ENCODE assay signal across 25 mouse cellular contexts in the genomic region with DNA sequence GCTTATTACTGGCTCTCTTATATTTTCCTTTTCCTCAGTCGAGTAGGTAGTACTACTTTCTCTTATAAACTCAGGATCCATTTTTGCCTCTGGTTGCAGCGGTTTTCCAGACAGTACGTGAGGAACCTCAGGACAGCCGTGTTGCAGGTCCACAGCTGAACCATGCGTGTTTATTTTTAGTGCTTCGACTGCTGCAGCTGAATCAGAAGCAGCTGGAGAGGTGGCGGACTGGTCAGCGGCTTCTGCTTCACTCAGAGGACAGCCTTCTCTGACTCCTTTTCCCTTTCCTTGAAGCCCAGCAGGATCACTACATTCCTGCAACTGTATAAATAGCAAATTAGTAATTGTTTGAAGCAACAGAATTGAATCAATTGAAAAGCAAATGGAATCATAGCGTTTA. TPM values are rescaled to one million over a fixed set of nuclear protein-coding genes. Genes with fewer than 3 reads are reported as not detected.
DNase-seq lines count a peak whose midpoint lies in the region; ATAC-seq and TF ChIP-seq lines count a peak whose summit lies in the region.
"Had no signal": no experiment of that assay in that cellular context is flagged by ENCODE, and none has a peak within 500 bp of the region (broad histone marks: within the 10 kb centered on the region; RNA-seq: fewer than 3 reads in every experiment).

No protein-coding gene starts in this region.

- no peak for TF ChIP-seq RAD21 in MEL (IDR thresholded peaks at IDR 0.05; ENCODE audit: low read depth, low read length)

- no peak overlapping the region for H3K4me3 ChIP-seq in heart, embryonic 13.5 days
- no peak overlapping the region for H3K4me3 ChIP-seq in heart, adult 2 months
- H3K4me3 ChIP-seq in heart, embryonic 16.5 days (ENCODE audit: low read length): no peak overlapping the region
- no peak overlapping the region for H3K4me3 ChIP-seq in heart, embryonic 10.5 days
- H3K4me3 ChIP-seq in MEL (ENCODE audit: control insufficient read depth in 1 of 2, insufficient read depth in 1 of 2, low read depth in 2 of 2, low read length in 2 of 2): no peak overlapping the region
- H3K4me3 ChIP-seq: embryonic facial prominence, embryonic 10.5 days; embryonic facial prominence, embryonic 13.5 days; erythroblast, embryonic 14.5 days; forebrain, embryonic 12.5 days; forebrain, embryonic 15.5 days; heart, embryonic 12.5 days; hindbrain, embryonic 10.5 days; hindbrain, embryonic 13.5 days; intestine, embryonic 15.5 days had no signal

- TF ChIP-seq POLR2A in heart, adult 2 months (IDR thresholded peaks at IDR 0.05; ENCODE audit: insufficient read depth, low read depth, low read length): no peak
- TF ChIP-seq POLR2A in MEL (IDR thresholded peaks at IDR 0.05; ENCODE audit: control insufficient read depth in 1 of 2, insufficient read depth in 1 of 2, low read depth in 1 of 2, low read length in 2 of 2, poor library complexity in 1 of 2): no peak

- H3K9me3 ChIP-seq in heart, embryonic 13.5 days: no peaks in the 10 kb centered on the region
- H3K9me3 ChIP-seq in heart, embryonic 16.5 days (replicated peaks; ENCODE audit: control insufficient read depth, low read length): no peaks in the 10 kb centered on the region
- no peaks in the 10 kb centered on the region for H3K9me3 ChIP-seq in heart, embryonic 10.5 days
- H3K9me3 ChIP-seq in MEL (replicated peaks; ENCODE audit: insufficient read depth, low read length): no peaks in the 10 kb centered on the region
- H3K9me3 ChIP-seq: embryonic facial prominence, embryonic 13.5 days; forebrain, embryonic 12.5 days; forebrain, embryonic 15.5 days; G1E; heart, embryonic 12.5 days; hindbrain, embryonic 10.5 days; hindbrain, embryonic 13.5 days; intestine, embryonic 15.5 days had no signal

- no peak overlapping the region for H3K9ac ChIP-seq in heart, embryonic 13.5 days
- no peak overlapping the region for H3K9ac ChIP-seq in heart, adult 2 months (ENCODE audit: low read depth, low read length)
- no peak overlapping the region for H3K9ac ChIP-seq in heart, embryonic 16.5 days (ENCODE audit: low read length)
- no peak overlapping the region for H3K9ac ChIP-seq in MEL (ENCODE audit: control insufficient read depth, low read depth, low read length, poor library complexity, severe bottlenecking)
- H3K9ac ChIP-seq: embryonic facial prominence, embryonic 13.5 days; forebrain, embryonic 12.5 days; forebrain, embryonic 15.5 days; heart, embryonic 12.5 days; hindbrain, embryonic 13.5 days; intestine, embryonic 15.5 days had no signal

- no peak for TF ChIP-seq CTCF in heart, adult 2 months (IDR thresholded peaks at IDR 0.05)
- no peak for TF ChIP-seq CTCF in MEL (IDR thresholded peaks at IDR 0.05 in 2 of 3, conservative IDR thresholded peaks at IDR 0.05 in 1 of 3; ENCODE audit: control insufficient read depth in 1 of 3, insufficient read depth in 1 of 3, low read depth in 2 of 3, low read length in 3 of 3, poor library complexity in 1 of 3, severe bottlenecking in 1 of 3)

- no peak overlapping the region for H3K4me2 ChIP-seq in heart, embryonic 13.5 days
- no peak overlapping the region for H3K4me2 ChIP-seq in heart, embryonic 16.5 days (ENCODE audit: low read depth, low read length)
- H3K4me2 ChIP-seq: embryonic facial prominence, embryonic 13.5 days; forebrain, embryonic 12.5 days; forebrain, embryonic 15.5 days; heart, embryonic 12.5 days; hindbrain, embryonic 13.5 days; intestine, embryonic 15.5 days had no signal

- intact Hi-C loops in heart, adult 2 months (cut with DNase I): no loop called here

- no peak for TF ChIP-seq EP300 in heart, adult 2 months (IDR thresholded peaks at IDR 0.05; ENCODE audit: insufficient read depth, low read depth, low read length)
- no peak for TF ChIP-seq EP300 in MEL (IDR thresholded peaks at IDR 0.05; ENCODE audit: low read depth in 1 of 2, low read length in 2 of 2)

- 68% methylated on average over 9 of the region's 9 CpGs for WGBS in heart, embryonic 13.5 days
- 68% methylated on average over 9 of the region's 9 CpGs for WGBS in heart, adult 2 months
- WGBS in heart, embryonic 16.5 days: 61% methylated on average over 9 of the region's 9 CpGs
- 79% methylated on average over 9 of the region's 9 CpGs for WGBS in heart, embryonic 10.5 days

- DNase-seq in heart, adult 2 months: no peak
- DNase-seq in heart, embryonic 10.5 days (ENCODE audit: low spot score): no peak
- DNase-seq in MEL (ENCODE audit: low read depth, low spot score): no peak
- no peak for DNase-seq in embryo, embryonic 10 days (ENCODE audit: low spot score)
- DNase-seq: adrenal gland, adult 2 months; cerebellum, adult 11 months; embryo, embryonic 11 days; gastrocnemius, postnatal 25 days; heart, postnatal 36 days; kidney, adult 11 months; kidney, adult 8-10 months had no signal

- ATAC-seq in heart, embryonic 13.5 days (ENCODE audit: extremely low read depth, insufficient number of reproducible peaks, low FRiP score, low TSS enrichment): no peak
- peak; percentile 64; the same call in 1 of the 2 replicates for ATAC-seq in heart, embryonic 16.5 days (replicated peaks; ENCODE audit: extremely low read depth, insufficient read depth, low FRiP score)
- ATAC-seq: forebrain, embryonic 15.5 days; intestine, embryonic 15.5 days had no signal

- H3K27me3 ChIP-seq in heart, embryonic 13.5 days (replicated peaks): no peaks in the 10 kb centered on the region
- no peaks in the 10 kb centered on the region for H3K27me3 ChIP-seq in heart, adult 2 months (ENCODE audit: control insufficient read depth, insufficient read depth, low read length)
- no peaks in the 10 kb centered on the region for H3K27me3 ChIP-seq in heart, embryonic 16.5 days (ENCODE audit: control insufficient read depth, insufficient read depth, low read length)
- no peaks in the 10 kb centered on the region for H3K27me3 ChIP-seq in heart, embryonic 10.5 days (ENCODE audit: insufficient read depth, poor library complexity, severe bottlenecking)
- H3K27me3 ChIP-seq in MEL (ENCODE audit: control insufficient read depth in 1 of 2, insufficient read depth in 2 of 2, low read length in 2 of 2): no peaks in the 10 kb centered on the region
- H3K27me3 ChIP-seq: CH12.LX; embryonic facial prominence, embryonic 13.5 days; forebrain, embryonic 12.5 days; forebrain, embryonic 15.5 days; heart, embryonic 12.5 days; hindbrain, embryonic 13.5 days; intestine, embryonic 15.5 days had no signal

- H3K4me1 ChIP-seq in heart, embryonic 13.5 days: peaks cover 17% of the 10 kb centered on the region
- peaks cover 6% of the 10 kb centered on the region for H3K4me1 ChIP-seq in heart, adult 2 months (ENCODE audit: control insufficient read depth, insufficient read depth, low read length)
- H3K4me1 ChIP-seq in heart, embryonic 16.5 days (ENCODE audit: control insufficient read depth, insufficient read depth, low read length): peaks cover 14% of the 10 kb centered on the region
- peaks cover 7% of the 10 kb centered on the region; the same call in 1 of the 2 replicates for H3K4me1 ChIP-seq in heart, embryonic 10.5 days
- H3K4me1 ChIP-seq in MEL (ENCODE audit: control insufficient read depth in 1 of 2, insufficient read depth in 2 of 2, low read length in 2 of 2): peaks cover 8 to 15% of the 10 kb centered on the region in 2 experiments

- H3K79me2 ChIP-seq in heart, adult 2 months (replicated peaks; ENCODE audit: control insufficient read depth, insufficient read depth, low read length): no peaks in the 10 kb centered on the region
- H3K79me2 ChIP-seq in MEL (ENCODE audit: control insufficient read depth, insufficient read depth, low read length, poor library complexity): peaks cover 32% of the 10 kb centered on the region

- H3K27ac ChIP-seq in heart, embryonic 13.5 days (replicated peaks): peak overlapping the region; percentile 50
- no peak overlapping the region for H3K27ac ChIP-seq in heart, adult 2 months
- peak overlapping the region; percentile 54 for H3K27ac ChIP-seq in heart, embryonic 16.5 days (ENCODE audit: low read length)
- no peak overlapping the region for H3K27ac ChIP-seq in heart, embryonic 10.5 days
- no peak overlapping the region for H3K27ac ChIP-seq in MEL (ENCODE audit: control insufficient read depth, low read depth, low read length)
- H3K27ac ChIP-seq: embryonic facial prominence, embryonic 10.5 days; embryonic facial prominence, embryonic 13.5 days; forebrain, embryonic 12.5 days; forebrain, embryonic 15.5 days; hindbrain, embryonic 10.5 days; hindbrain, embryonic 13.5 days; intestine, embryonic 15.5 days had no signal

- H3K36me3 ChIP-seq in heart, embryonic 13.5 days: peaks cover 61% of the 10 kb centered on the region
- peaks cover 13% of the 10 kb centered on the region for H3K36me3 ChIP-seq in heart, adult 2 months (ENCODE audit: control insufficient read depth, insufficient read depth, low read length)
- H3K36me3 ChIP-seq in heart, embryonic 16.5 days (ENCODE audit: control insufficient read depth, insufficient read depth): peaks cover 13% of the 10 kb centered on the region
- H3K36me3 ChIP-seq in heart, embryonic 10.5 days: peaks cover 40% of the 10 kb centered on the region
- peaks cover 6 to 24% of the 10 kb centered on the region in 2 experiments for H3K36me3 ChIP-seq in MEL (ENCODE audit: control insufficient read depth in 1 of 2, insufficient read depth in 2 of 2, low read length in 2 of 2)

RNA-seq across cellular contexts. Expression of gene Mgat2, which starts 6.1 kb away (rescaled TPM):
- polyA plus RNA-seq in heart, embryonic 13.5 days (2015; fragmentation: Nextera tagmentation; extraction: Ambion mirVana): 36.5 and 36.8 TPM in 2 replicates
- 10 to 100 TPM; 18.9 to 19.2 TPM for total RNA-seq in heart, adult 2 months (2021)
- polyA plus RNA-seq in heart, adult 2 months (2012; rRNA removed): 6.5 and 10.6 TPM in 2 replicates
- polyA plus RNA-seq in heart, embryonic 16.5 days (2015; fragmentation: Nextera tagmentation; extraction: Ambion mirVana): 33.4 and 40.2 TPM in 2 replicates
- 43.2 and 49.6 TPM in 2 replicates for polyA plus RNA-seq in heart, embryonic 10.5 days (2016; fragmentation: Nextera tagmentation; extraction: Ambion mirVana)
- 43.3 and 65.3 TPM in 2 replicates for total RNA-seq in MEL (2012; rRNA removed)
- 10 to 100 TPM in 1 of 2 experiments, not detected in 1; 40.9 TPM for polyA plus RNA-seq in MEL (2012; ENCODE audit: insufficient read depth in 1 of 2, insufficient read length in 2 of 2, low read depth in 1 of 2, low replicate concordance in 2 of 2, missing spikeins in 1 of 2)

RNA-seq across cellular contexts. Expression of gene Rpl36al, which starts 6.2 kb away (rescaled TPM):
- 471 and 531 TPM in 2 replicates for polyA plus RNA-seq in heart, embryonic 13.5 days (2015; fragmentation: Nextera tagmentation; extraction: Ambion mirVana)
- total RNA-seq in heart, adult 2 months (2021): 100 to 1,000 TPM; 196 to 230 TPM
- polyA plus RNA-seq in heart, adult 2 months (2012; rRNA removed): 91.2 and 92.2 TPM in 2 replicates
- polyA plus RNA-seq in heart, embryonic 16.5 days (2015; fragmentation: Nextera tagmentation; extraction: Ambion mirVana): 395 and 435 TPM in 2 replicates
- 572 and 611 TPM in 2 replicates for polyA plus RNA-seq in heart, embryonic 10.5 days (2016; fragmentation: Nextera tagmentation; extraction: Ambion mirVana)
- 1,318 and 1,322 TPM in 2 replicates for total RNA-seq in MEL (2012; rRNA removed)
- 100 to 1,000 TPM in 1 of 2 experiments, not detected in 1; 696 TPM for polyA plus RNA-seq in MEL (2012; ENCODE audit: insufficient read depth in 1 of 2, insufficient read length in 2 of 2, low read depth in 1 of 2, low replicate concordance in 2 of 2, missing spikeins in 1 of 2)

RNA-seq across cellular contexts. Expression of gene Gm49383, which starts 6.8 kb away (rescaled TPM):
- 19.0 and 20.5 TPM in 2 replicates for polyA plus RNA-seq in heart, embryonic 13.5 days (2015; fragmentation: Nextera tagmentation; extraction: Ambion mirVana)
- 1 to 10 TPM; 2.2 to 3.1 TPM for total RNA-seq in heart, adult 2 months (2021)
- polyA plus RNA-seq in heart, adult 2 months (2012; rRNA removed): 1.00 and 2.1 TPM in 2 replicates
- 14.8 and 17.6 TPM in 2 replicates for polyA plus RNA-seq in heart, embryonic 16.5 days (2015; fragmentation: Nextera tagmentation; extraction: Ambion mirVana)
- 27.3 and 35.2 TPM in 2 replicates for polyA plus RNA-seq in heart, embryonic 10.5 days (2016; fragmentation: Nextera tagmentation; extraction: Ambion mirVana)
- total RNA-seq in MEL (2012; rRNA removed): 25.2 and 27.5 TPM in 2 replicates
- polyA plus RNA-seq in MEL (2012; ENCODE audit: insufficient read depth in 1 of 2, insufficient read length in 2 of 2, low read depth in 1 of 2, low replicate concordance in 2 of 2, missing spikeins in 1 of 2): 10 to 100 TPM in 1 of 2 experiments, not detected in 1; 28.8 TPM
- polyA plus RNA-seq: erythroblast, embryonic 14.5 days had no signal

RNA-seq across cellular contexts. Expression of gene Dnaaf2, which starts 8.2 kb away (rescaled TPM):
- 6.4 and 6.8 TPM in 2 replicates for polyA plus RNA-seq in heart, embryonic 13.5 days (2015; fragmentation: Nextera tagmentation; extraction: Ambion mirVana)
- under 1 TPM; 0.50 to 0.80 TPM for total RNA-seq in heart, adult 2 months (2021)
- polyA plus RNA-seq in heart, adult 2 months (2012; rRNA removed): 0.67 and 0.94 TPM in 2 replicates
- 6.1 and 7.8 TPM in 2 replicates for polyA plus RNA-seq in heart, embryonic 16.5 days (2015; fragmentation: Nextera tagmentation; extraction: Ambion mirVana)
- polyA plus RNA-seq in heart, embryonic 10.5 days (2016; fragmentation: Nextera tagmentation; extraction: Ambion mirVana): 9.3 and 13.0 TPM in 2 replicates
- 7.6 and 10.1 TPM in 2 replicates for total RNA-seq in MEL (2012; rRNA removed)
- 1 to 10 TPM in 1 of 2 experiments, not detected in 1; 5.5 TPM for polyA plus RNA-seq in MEL (2012; ENCODE audit: insufficient read depth in 1 of 2, insufficient read length in 2 of 2, low read depth in 1 of 2, low replicate concordance in 2 of 2, missing spikeins in 1 of 2)

RNA-seq across cellular contexts. Expression of gene Gm49384, which starts 14.0 kb away (rescaled TPM):
- polyA plus RNA-seq in heart, embryonic 13.5 days (2015; fragmentation: Nextera tagmentation; extraction: Ambion mirVana): 14.2 and 20.8 TPM in 2 replicates
- 1 to 10 TPM; 1.7 to 1.8 TPM for total RNA-seq in heart, adult 2 months (2021)
- not detected in 2 replicates for polyA plus RNA-seq in heart, adult 2 months (2012; rRNA removed)
- polyA plus RNA-seq in heart, embryonic 16.5 days (2015; fragmentation: Nextera tagmentation; extraction: Ambion mirVana): 14.1 and 18.9 TPM in 2 replicates
- 24.3 and 29.5 TPM in 2 replicates for polyA plus RNA-seq in heart, embryonic 10.5 days (2016; fragmentation: Nextera tagmentation; extraction: Ambion mirVana)
- 24.1 and 26.2 TPM in 2 replicates for total RNA-seq in MEL (2012; rRNA removed)
- 10 to 100 TPM in 1 of 2 experiments, not detected in 1; 28.5 TPM for polyA plus RNA-seq in MEL (2012; ENCODE audit: insufficient read depth in 1 of 2, insufficient read length in 2 of 2, low read depth in 1 of 2, low replicate concordance in 2 of 2, missing spikeins in 1 of 2)
- polyA plus RNA-seq: adrenal gland, adult 2 months; erythroblast, embryonic 14.5 days; G1E; gonadal fat pad, adult 2 months had no signal

Comparison
In these comparisons a context has a peak if more than half of its experiments do, and no peak if none do; other contexts are left out.
1. H3K27ac ChIP-seq: peak in heart, embryonic 13.5 days (single experiment) and heart, embryonic 16.5 days (single experiment); none in heart, adult 2 months (single experiment), heart, embryonic 10.5 days (single experiment) and MEL (single experiment).